8 mouse cellular contexts compared by ENCODE assay signal in the genomic region with DNA sequence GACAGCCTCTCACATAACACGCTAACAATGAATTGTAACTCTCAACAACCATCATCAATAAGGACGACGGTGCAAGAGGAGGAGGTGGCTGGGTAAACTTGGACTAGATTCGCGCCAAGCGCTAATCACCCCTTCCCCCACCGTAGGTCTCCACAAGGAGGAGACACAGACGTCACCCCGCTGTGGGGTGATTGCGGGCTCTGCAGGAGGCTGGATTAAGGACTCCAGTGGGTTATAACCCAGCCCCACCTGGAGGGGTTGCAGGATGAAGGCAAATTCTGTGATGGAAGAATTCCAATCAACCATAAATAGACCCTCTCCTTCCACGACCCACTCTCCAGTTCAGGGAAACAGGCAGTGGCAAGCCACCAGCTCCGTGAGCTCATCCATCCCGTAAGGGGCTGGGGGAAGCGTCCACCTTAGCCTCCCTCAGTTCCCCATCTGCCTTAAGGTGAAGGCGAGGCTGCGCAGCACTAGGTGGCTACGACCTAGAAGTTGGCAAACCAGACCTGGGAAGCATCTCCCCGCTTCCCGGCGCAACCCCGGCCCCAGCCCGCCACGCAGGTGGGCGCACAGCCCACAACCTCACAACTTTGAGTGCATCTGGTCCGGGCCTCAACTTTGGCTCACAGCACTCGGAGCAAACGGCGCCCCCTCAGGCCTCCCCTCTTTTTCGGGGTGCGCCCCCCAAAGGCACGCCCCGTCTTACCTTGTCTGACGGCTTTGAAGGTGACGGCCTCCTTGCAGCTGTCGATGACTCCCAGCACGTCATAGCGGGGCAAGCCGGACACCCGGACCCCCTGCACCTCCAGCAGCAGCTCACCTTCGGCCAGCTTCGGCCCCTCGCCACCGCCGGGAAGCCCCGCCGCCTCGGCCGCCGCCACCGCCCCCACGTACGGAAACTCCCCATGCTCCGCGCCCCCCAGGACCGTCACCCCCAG. TPM values are rescaled to one million over a fixed set of nuclear protein-coding genes. Genes with fewer than 3 reads are reported as not detected.
DNase-seq lines count a peak whose midpoint lies in the region; ATAC-seq and TF ChIP-seq lines count a peak whose summit lies in the region.

No protein-coding gene starts in this region.

- H3K36me3 ChIP-seq in forebrain, embryonic 15.5 days, result no peaks in the 10 kb centered on the region
- no peaks in the 10 kb centered on the region for H3K36me3 ChIP-seq in intestine, embryonic 14.5 days (ENCODE audit: control insufficient read depth, insufficient read depth, low read length)
- no peaks in the 10 kb centered on the region for H3K36me3 ChIP-seq in liver, embryonic 15.5 days (replicated peaks)

- no peaks in the 10 kb centered on the region for H3K9me3 ChIP-seq in forebrain, embryonic 15.5 days
- H3K9me3 ChIP-seq in intestine, embryonic 14.5 days (ENCODE audit: control insufficient read depth, low read length), result no peaks in the 10 kb centered on the region; the same call in 1 of the 2 replicates
- H3K9me3 ChIP-seq in liver, embryonic 15.5 days (replicated peaks), result no peaks in the 10 kb centered on the region

- H3K27ac ChIP-seq in forebrain, embryonic 15.5 days (replicated peaks), result peak overlapping the region; percentile 95
- peak overlapping the region; percentile 98 for H3K27ac ChIP-seq in intestine, embryonic 14.5 days (ENCODE audit: low read depth)
- peak overlapping the region; percentile 86 for H3K27ac ChIP-seq in liver, embryonic 15.5 days (replicated peaks)
- H3K27ac ChIP-seq in olfactory bulb, adult 2 months (ENCODE audit: insufficient read depth, low read depth, low read length), result no peak overlapping the region

- H3K9ac ChIP-seq in forebrain, embryonic 15.5 days (replicated peaks), result peak overlapping the region; percentile 79
- peak overlapping the region; percentile 83 for H3K9ac ChIP-seq in intestine, embryonic 14.5 days (ENCODE audit: low read length)
- peak overlapping the region; percentile 32; the same call in 1 of the 2 replicates for H3K9ac ChIP-seq in liver, embryonic 15.5 days

- H3K4me1 ChIP-seq in forebrain, embryonic 15.5 days, result peaks cover 31% of the 10 kb centered on the region
- peaks cover 8% of the 10 kb centered on the region for H3K4me1 ChIP-seq in intestine, embryonic 14.5 days (replicated peaks; ENCODE audit: control insufficient read depth, insufficient read depth, low read length)
- peaks cover 11% of the 10 kb centered on the region; the same call in 1 of the 2 replicates for H3K4me1 ChIP-seq in liver, embryonic 15.5 days (replicated peaks)
- peaks cover 22% of the 10 kb centered on the region for H3K4me1 ChIP-seq in olfactory bulb, adult 2 months (ENCODE audit: control insufficient read depth, insufficient read depth, low read length)

- no peak for TF ChIP-seq POLR2A in olfactory bulb, adult 2 months (IDR thresholded peaks at IDR 0.05; ENCODE audit: insufficient read depth, low read depth, low read length)

- H3K4me2 ChIP-seq in forebrain, embryonic 15.5 days (replicated peaks), result peak overlapping the region; percentile 99
- peak overlapping the region; percentile 92 for H3K4me2 ChIP-seq in intestine, embryonic 14.5 days (ENCODE audit: low read length)
- peak overlapping the region; percentile 79 for H3K4me2 ChIP-seq in liver, embryonic 15.5 days

- peak; percentile 22 for DNase-seq in left cerebral cortex, postnatal 4 days
- no peak for DNase-seq in left cerebral cortex, postnatal 14 days (ENCODE audit: low spot score in 2 of 2)
- peak; percentile 66 for DNase-seq in cerebellum, adult 11-12 months
- peak; percentile 79 for DNase-seq in intestine, embryonic 14.5 days (ENCODE audit: low spot score)
- no peak for DNase-seq in T-cell, adult 2 months (ENCODE audit: low spot score)

- 0% methylated on average over 55 of the region's 55 CpGs for WGBS in forebrain, embryonic 15.5 days
- WGBS in intestine, embryonic 14.5 days, result under 1% methylated on average over 55 of the region's 55 CpGs
- WGBS in liver, embryonic 15.5 days (ENCODE audit: insufficient replicate concordance), result 2% methylated on average over 55 of the region's 55 CpGs
- WGBS in olfactory bulb, adult 2 months, result 1% methylated on average over 55 of the region's 55 CpGs

- ATAC-seq in forebrain, embryonic 15.5 days (replicated peaks), result 0 out of 2 replicates have a peak, but pooled peaks have one; percentile 5
- ATAC-seq in intestine, embryonic 14.5 days (replicated peaks; ENCODE audit: low FRiP score, low TSS enrichment, low read depth), result peak; percentile 14
- ATAC-seq in liver, embryonic 15.5 days (ENCODE audit: insufficient read depth), result no peak

- H3K4me3 ChIP-seq in forebrain, embryonic 15.5 days, result peak overlapping the region; percentile 97
- H3K4me3 ChIP-seq in intestine, embryonic 14.5 days (ENCODE audit: low read depth, low read length), result peak overlapping the region; percentile 78
- H3K4me3 ChIP-seq in liver, embryonic 15.5 days (replicated peaks), result peak overlapping the region; percentile 64
- peak overlapping the region; percentile 70 for H3K4me3 ChIP-seq in olfactory bulb, adult 2 months (ENCODE audit: insufficient read depth, low read depth, low read length)

- intact Hi-C loops in left cerebral cortex, postnatal 4 days (cut with DNase I), result loop anchor here (5.0 to 10.0 kb wide), 2 partner anchors 182 to 200 kb away; no protein-coding TSS in a partner anchor
- intact Hi-C loops in left cerebral cortex, postnatal 14 days (cut with DNase I), result loop anchor here (5.0 to 10.0 kb wide), 3 partner anchors 118 to 200 kb away; no protein-coding TSS in a partner anchor

- no peak for TF ChIP-seq CTCF in olfactory bulb, adult 2 months (IDR thresholded peaks at IDR 0.05; ENCODE audit: insufficient read depth, low read depth, low read length)

- H3K27me3 ChIP-seq in forebrain, embryonic 15.5 days, result no peaks in the 10 kb centered on the region
- no peaks in the 10 kb centered on the region for H3K27me3 ChIP-seq in intestine, embryonic 14.5 days (replicated peaks; ENCODE audit: control insufficient read depth, insufficient read depth, low read length)
- peaks cover 57% of the 10 kb centered on the region for H3K27me3 ChIP-seq in liver, embryonic 15.5 days

RNA-seq across cellular contexts. Expression of a gene that starts 1.1 kb away (rescaled TPM):
- total RNA-seq in left cerebral cortex, postnatal 4 days (2021), result 10 to 100 TPM; 87.2 to 87.4 TPM
- 10 to 100 TPM; 80.0 to 80.2 TPM for total RNA-seq in left cerebral cortex, postnatal 14 days (2021)
- polyA plus RNA-seq in forebrain, embryonic 15.5 days (2015; fragmentation: Nextera tagmentation; extraction: Ambion mirVana), result 36.7 and 38.0 TPM in 2 replicates
- 10.9 and 11.7 TPM in 2 replicates for polyA plus RNA-seq in intestine, embryonic 14.5 days (2014; fragmentation: Nextera tagmentation; extraction: Ambion mirVana)
- polyA plus RNA-seq in liver, embryonic 15.5 days (2015; fragmentation: Nextera tagmentation; extraction: Ambion mirVana), result 1.1 TPM in 2 replicates
- polyA plus RNA-seq in olfactory bulb, adult 2 months (2012; ENCODE audit: insufficient read depth, insufficient read length, low replicate concordance, missing spikeins), result 158 TPM in 1 of 2 replicates, not detected in the other

Comparison
In these comparisons a context has a peak if more than half of its experiments do, and no peak if none do; other contexts are left out.
1. DNase-seq: peak in left cerebral cortex, postnatal 4 days (single experiment), cerebellum, adult 11-12 months (single experiment) and intestine, embryonic 14.5 days (single experiment); none in left cerebral cortex, postnatal 14 days (0 of 2) and T-cell, adult 2 months (single experiment).
2. H3K9ac ChIP-seq: peak in every context shown above with its lines; median percentile 83 in intestine, embryonic 14.5 days; 79 in forebrain, embryonic 15.5 days; 32 in liver, embryonic 15.5 days.
3. Peak in every context shown above with its lines, with median percentiles within 50 percentile points of each other: H3K4me2 ChIP-seq and H3K4me3 ChIP-seq.